Mouse (Mus musculus) adrenal gland, postnatal 0 days (tissue): Measurements from ENCODE around the gene Gm28635. TPM values are rescaled to one million over a fixed set of nuclear protein-coding genes. Genes with fewer than 3 reads are reported as not detected.

Source experiments
- polyA plus RNA-seq: library from polyadenylated mRNA; unstranded; fragments of >200 nt; fragmentation: Nextera tagmentation; extraction: Ambion mirVana; gene quantifications from 2 replicates; pipeline ENCODE4 v1.2.1, GENCODE M21; 2015

The Gm28635 gene
- not detected in 2 replicates for polyA plus RNA-seq

GRCm38 (mm10) chr2:84677968-84678880 is at the start of gene Gm28635, which contains the start of gene Med19:
Gene Gm28635 (minus strand): TSS chr2:84678041.
Gene Med19 (plus strand): TSS chr2:84678402.

GRCm38 (mm10) chr2:84727172-84727858 is 49.5 kb upstream of the Gm28635 start, which contains the start of gene Clp1:
Gene Clp1 (minus strand): TSS chr2:84727350.

GRCm38 (mm10) chr2:84714811-84715561 is 37.1 kb upstream of the Gm28635 start, which contains the start of gene Zdhhc5:
Gene Zdhhc5 (minus strand): TSS chr2:84715180.

GRCm38 (mm10) chr2:84679016-84679415 is 1.2 kb upstream of the Gm28635 start, which contains the start of gene Tmx2:
Gene Tmx2 (minus strand): TSS chr2:84679140.

GRCm38 (mm10) chr2:84670569-84670933 is 7.3 kb downstream of the Gm28635 start, which contains the start of gene Selenoh:
Gene Selenoh (minus strand): TSS chr2:84670770.

GRCm38 (mm10) chr2:84658806-84659205 is 19.0 kb downstream of the Gm28635 start, which contains the start of gene Btbd18:
Gene Btbd18 (plus strand): TSS chr2:84659079.

GRCm38 (mm10) chr2:84650464-84651195 is 27.2 kb downstream of the Gm28635 start, which contains the start of gene Ctnnd1:
Gene Ctnnd1 (minus strand): TSS chr2:84650765.

Other genes starting within 250 kb of the Gm28635 start
- 90.8 and 108 TPM in 2 replicates for gene Tfpi, start 201.3 kb downstream of the Gm28635 start, polyA plus RNA-seq
- gene Ctnnd1, start 27.3 kb downstream of the Gm28635 start, polyA plus RNA-seq, result 25.1 and 30.6 TPM in 2 replicates
- 0.08 and 0.09 TPM in 2 replicates for gene Btbd18, start 19.0 kb downstream of the Gm28635 start, polyA plus RNA-seq
- 175 and 211 TPM in 2 replicates for gene Selenoh, start 7.3 kb downstream of the Gm28635 start, polyA plus RNA-seq
- gene Med19, start 361 bp upstream of the Gm28635 start, polyA plus RNA-seq, result 18.0 and 23.4 TPM in 2 replicates
- gene Tmx2, start 1.1 kb upstream of the Gm28635 start, polyA plus RNA-seq, result 93.5 and 140 TPM in 2 replicates
- gene Zdhhc5, start 37.1 kb upstream of the Gm28635 start, polyA plus RNA-seq, result 13.4 and 19.9 TPM in 2 replicates
- gene Clp1, start 49.3 kb upstream of the Gm28635 start, polyA plus RNA-seq, result 19.0 and 23.4 TPM in 2 replicates
- gene Ypel4, start 56.0 kb upstream of the Gm28635 start, polyA plus RNA-seq, result 6.7 and 9.9 TPM in 2 replicates
- gene Gm19426, start 65.6 kb upstream of the Gm28635 start, polyA plus RNA-seq, result 4.4 and 6.0 TPM in 2 replicates
- gene Serping1, start 97.4 kb upstream of the Gm28635 start, polyA plus RNA-seq, result 239 and 418 TPM in 2 replicates
- 87.6 and 101 TPM in 2 replicates for gene Ube2l6, start 120.8 kb upstream of the Gm28635 start, polyA plus RNA-seq
- gene Smtnl1, start 144.6 kb upstream of the Gm28635 start, polyA plus RNA-seq, result 0.95 TPM in 1 of 2 replicates, not detected in the other
- 55.4 and 80.7 TPM in 2 replicates for gene Timm10, start 149.0 kb upstream of the Gm28635 start, polyA plus RNA-seq
- 9.4 and 10.7 TPM in 2 replicates for gene Slc43a1, start 160.8 kb upstream of the Gm28635 start, polyA plus RNA-seq
- 1.1 and 1.3 TPM in 2 replicates for gene Rtn4rl2, start 208.7 kb upstream of the Gm28635 start, polyA plus RNA-seq